Mouse (Mus musculus): ENCODE data around the gene Tbrg1. TPM values are rescaled to one million over a fixed set of nuclear protein-coding genes. Genes with fewer than 3 reads are reported as not detected.

Tbrg1 gene
- polyA plus RNA-seq, 1 experiment: 93.3 TPM

DNA sequence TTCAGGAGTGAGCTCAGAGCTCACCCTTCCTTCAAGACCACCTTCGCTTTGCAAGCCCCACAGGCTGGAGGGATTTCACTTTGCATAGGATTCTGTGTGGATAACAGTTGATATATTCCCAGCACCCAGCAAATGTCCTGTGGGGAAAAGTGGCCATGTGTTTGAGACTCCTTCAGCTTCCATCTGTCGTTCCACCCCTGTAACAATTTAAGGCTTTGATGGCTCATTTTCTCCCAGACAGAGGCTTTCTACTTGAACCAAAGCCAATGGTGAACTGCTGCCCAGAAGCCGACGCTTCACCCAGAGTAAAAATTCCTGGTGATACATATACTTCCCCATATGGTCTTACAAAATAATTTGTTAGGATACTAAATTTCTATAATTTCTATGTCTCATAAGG lies 18.2 kb upstream of the Tbrg1 start:
- TF ChIP-seq SRF (IDR thresholded peaks at IDR 0.05; ENCODE audit: control insufficient read depth, insufficient read length, low read depth): no peak
- no peak for TF ChIP-seq E2F4 (IDR thresholded peaks at IDR 0.05; ENCODE audit: insufficient read depth)
- TF ChIP-seq MYOG (IDR thresholded peaks at IDR 0.05; ENCODE audit: control insufficient read depth in 1 of 3, insufficient read depth in 1 of 3, insufficient read length in 2 of 3, low read depth in 2 of 3): no peak
- TF ChIP-seq MAX (IDR thresholded peaks at IDR 0.05; ENCODE audit: low read depth): no peak
- TF ChIP-seq MYOD1 (IDR thresholded peaks at IDR 0.05; ENCODE audit: control insufficient read depth in 1 of 3, insufficient read length in 2 of 3, low read depth in 2 of 3): no peak
- TF ChIP-seq POLR2AphosphoS2 (IDR thresholded peaks at IDR 0.05; ENCODE audit: insufficient read length, low read depth): no peak
- Histone ChIP-seq H3K27me3 (ENCODE audit: control insufficient read depth, insufficient read depth, insufficient read length) (no peaks in the 10 kb centered on the region), H3K4me2 (ENCODE audit: low read depth) (no peak overlapping the region), H3ac (ENCODE audit: control insufficient read depth, insufficient read length) (no peak overlapping the region), H3K36me3 (ENCODE audit: control insufficient read depth, insufficient read depth) (no peaks in the 10 kb centered on the region), H3K79me2 (ENCODE audit: control insufficient read depth, insufficient read depth) (no peaks in the 10 kb centered on the region), H3K4me3 (no peak overlapping the region)

GRCm38 (mm10) chr9:37670261-37670660 lies 13.1 kb upstream of the Tbrg1 start:
- no peak overlapping the region for H3ac ChIP-seq (ENCODE audit: control insufficient read depth, insufficient read length)
- no peak overlapping the region for H3K4me2 ChIP-seq (ENCODE audit: low read depth)
- no peaks in the 10 kb centered on the region for H3K79me2 ChIP-seq (ENCODE audit: control insufficient read depth, insufficient read depth)
- H3K27me3 ChIP-seq (ENCODE audit: control insufficient read depth, insufficient read depth, insufficient read length): peaks cover 9% of the 10 kb centered on the region
- H3K36me3 ChIP-seq (ENCODE audit: control insufficient read depth, insufficient read depth): no peaks in the 10 kb centered on the region
- H3K4me3 ChIP-seq: no peak overlapping the region
- TF ChIP-seq E2F4 (IDR thresholded peaks at IDR 0.05; ENCODE audit: insufficient read depth): no peak
- TF ChIP-seq TCF12 (IDR thresholded peaks at IDR 0.05; ENCODE audit: insufficient read depth, poor library complexity, severe bottlenecking): no peak
- TF ChIP-seq POLR2A (IDR thresholded peaks at IDR 0.05; ENCODE audit: insufficient read length, low read depth): no peak

GRCm38 (mm10) chr9:37669678-37670077 lies 12.6 kb upstream of the Tbrg1 start:
- H3ac ChIP-seq (ENCODE audit: control insufficient read depth, insufficient read length): no peak overlapping the region
- H3K36me3 ChIP-seq (ENCODE audit: control insufficient read depth, insufficient read depth): no peaks in the 10 kb centered on the region
- H3K79me2 ChIP-seq (ENCODE audit: control insufficient read depth, insufficient read depth): no peaks in the 10 kb centered on the region
- H3K27me3 ChIP-seq (ENCODE audit: control insufficient read depth, insufficient read depth, insufficient read length): peaks cover 9% of the 10 kb centered on the region
- no peak overlapping the region for H3K4me2 ChIP-seq (ENCODE audit: low read depth)
- no peak for TF ChIP-seq REST (IDR thresholded peaks at IDR 0.05; ENCODE audit: insufficient read depth, insufficient read length)
- no peak for TF ChIP-seq MYOG (IDR thresholded peaks at IDR 0.05; ENCODE audit: control insufficient read depth in 1 of 3, insufficient read depth in 1 of 3, insufficient read length in 2 of 3, low read depth in 2 of 3)
- no peak for TF ChIP-seq USF1 (IDR thresholded peaks at IDR 0.05; ENCODE audit: low read depth)
- no peak for TF ChIP-seq POLR2AphosphoS2 (IDR thresholded peaks at IDR 0.05; ENCODE audit: insufficient read length, low read depth)
- no peak for TF ChIP-seq MAX (IDR thresholded peaks at IDR 0.05; ENCODE audit: low read depth)
- no peak for TF ChIP-seq POLR2A (IDR thresholded peaks at IDR 0.05; ENCODE audit: insufficient read length, low read depth)
- no peak for TF ChIP-seq TCF3 (IDR thresholded peaks at IDR 0.05; ENCODE audit: insufficient read length, low read depth)
- no peak for TF ChIP-seq CEBPB (IDR thresholded peaks at IDR 0.05; ENCODE audit: insufficient read depth, poor library complexity, severe bottlenecking)
- TF ChIP-seq MYOD1 (IDR thresholded peaks at IDR 0.05; ENCODE audit: control insufficient read depth in 1 of 3, insufficient read length in 2 of 3, low read depth in 2 of 3): no peak
- TF ChIP-seq E2F4 (IDR thresholded peaks at IDR 0.05; ENCODE audit: insufficient read depth): no peak
- TF ChIP-seq TCF12 (IDR thresholded peaks at IDR 0.05; ENCODE audit: insufficient read depth, poor library complexity, severe bottlenecking): no peak
- TF ChIP-seq SRF (IDR thresholded peaks at IDR 0.05; ENCODE audit: control insufficient read depth, insufficient read length, low read depth): no peak
- H3K4me3 ChIP-seq: no peak overlapping the region

GRCm38 (mm10) chr9:37669115-37669514 lies 12.0 kb upstream of the Tbrg1 start, which contains the start of gene Panx3:
Gene Panx3 (minus strand): TSS chr9:37669235.
- Histone ChIP-seq H3K4me2 (ENCODE audit: low read depth) (no peak within 1 kb of the TSS), H3K36me3 (ENCODE audit: control insufficient read depth, insufficient read depth) (no peaks in the 10 kb centered on the region), H3ac (ENCODE audit: control insufficient read depth, insufficient read length) (no peak within 1 kb of the TSS), H3K79me2 (ENCODE audit: control insufficient read depth, insufficient read depth) (no peaks in the 10 kb centered on the region), H3K4me3 (no peak within 1 kb of the TSS), H3K27me3 (ENCODE audit: control insufficient read depth, insufficient read depth, insufficient read length) (peaks cover 9% of the 10 kb centered on the region)
- TF ChIP-seq TCF3 (IDR thresholded peaks at IDR 0.05; ENCODE audit: insufficient read length, low read depth): no peak
- TF ChIP-seq MAX (IDR thresholded peaks at IDR 0.05; ENCODE audit: low read depth): no peak
- TF ChIP-seq MYOG (IDR thresholded peaks at IDR 0.05; ENCODE audit: control insufficient read depth in 1 of 3, insufficient read depth in 1 of 3, insufficient read length in 2 of 3, low read depth in 2 of 3): no peak
- no peak for TF ChIP-seq E2F4 (IDR thresholded peaks at IDR 0.05; ENCODE audit: insufficient read depth)
- no peak for TF ChIP-seq USF1 (IDR thresholded peaks at IDR 0.05; ENCODE audit: low read depth)
- no peak for TF ChIP-seq REST (IDR thresholded peaks at IDR 0.05; ENCODE audit: insufficient read depth, insufficient read length)
- TF ChIP-seq TCF12 (IDR thresholded peaks at IDR 0.05; ENCODE audit: insufficient read depth, poor library complexity, severe bottlenecking): no peak

GRCm38 (mm10) chr9:37666045-37666444 lies 8.9 kb upstream of the Tbrg1 start:
- no peak overlapping the region for H3K4me2 ChIP-seq (ENCODE audit: low read depth)
- no peak overlapping the region for H3K4me3 ChIP-seq
- no peaks in the 10 kb centered on the region for H3K36me3 ChIP-seq (ENCODE audit: control insufficient read depth, insufficient read depth)
- no peak for TF ChIP-seq MYOG (IDR thresholded peaks at IDR 0.05; ENCODE audit: control insufficient read depth in 1 of 3, insufficient read depth in 1 of 3, insufficient read length in 2 of 3, low read depth in 2 of 3)
- no peak for TF ChIP-seq SRF (IDR thresholded peaks at IDR 0.05; ENCODE audit: control insufficient read depth, insufficient read length, low read depth)
- TF ChIP-seq REST (IDR thresholded peaks at IDR 0.05; ENCODE audit: insufficient read depth, insufficient read length): no peak
- no peak for TF ChIP-seq POLR2AphosphoS2 (IDR thresholded peaks at IDR 0.05; ENCODE audit: insufficient read length, low read depth)
- no peak for TF ChIP-seq CEBPB (IDR thresholded peaks at IDR 0.05; ENCODE audit: insufficient read depth, poor library complexity, severe bottlenecking)
- no peak for TF ChIP-seq USF1 (IDR thresholded peaks at IDR 0.05; ENCODE audit: low read depth)
- no peak for TF ChIP-seq E2F4 (IDR thresholded peaks at IDR 0.05; ENCODE audit: insufficient read depth)
- no peak for TF ChIP-seq MAX (IDR thresholded peaks at IDR 0.05; ENCODE audit: low read depth)
- no peak for TF ChIP-seq TCF3 (IDR thresholded peaks at IDR 0.05; ENCODE audit: insufficient read length, low read depth)
- TF ChIP-seq TCF12 (IDR thresholded peaks at IDR 0.05; ENCODE audit: insufficient read depth, poor library complexity, severe bottlenecking): no peak
- no peak for TF ChIP-seq POLR2A (IDR thresholded peaks at IDR 0.05; ENCODE audit: insufficient read length, low read depth)
- no peak for TF ChIP-seq MYOD1 (IDR thresholded peaks at IDR 0.05; ENCODE audit: control insufficient read depth in 1 of 3, insufficient read length in 2 of 3, low read depth in 2 of 3)
- no peak overlapping the region for H3ac ChIP-seq (ENCODE audit: control insufficient read depth, insufficient read length)
- H3K27me3 ChIP-seq (ENCODE audit: control insufficient read depth, insufficient read depth, insufficient read length): peaks cover 9% of the 10 kb centered on the region
- no peaks in the 10 kb centered on the region for H3K79me2 ChIP-seq (ENCODE audit: control insufficient read depth, insufficient read depth)

Data from myocyte (in vitro differentiated cells).